Mouse (Mus musculus) hindlimb bud, embryonic 11.5 days (tissue): Measurements from ENCODE around the gene Ric3.

Source experiments
- DNase-seq: peaks from one replicate; pipeline ENCODE4 v3.0.0-alpha.2; 2012; ENCODE audit warnings: low read depth, low spot score; ENCODE audit errors: extremely low spot score

Ric3 gene

DNA sequence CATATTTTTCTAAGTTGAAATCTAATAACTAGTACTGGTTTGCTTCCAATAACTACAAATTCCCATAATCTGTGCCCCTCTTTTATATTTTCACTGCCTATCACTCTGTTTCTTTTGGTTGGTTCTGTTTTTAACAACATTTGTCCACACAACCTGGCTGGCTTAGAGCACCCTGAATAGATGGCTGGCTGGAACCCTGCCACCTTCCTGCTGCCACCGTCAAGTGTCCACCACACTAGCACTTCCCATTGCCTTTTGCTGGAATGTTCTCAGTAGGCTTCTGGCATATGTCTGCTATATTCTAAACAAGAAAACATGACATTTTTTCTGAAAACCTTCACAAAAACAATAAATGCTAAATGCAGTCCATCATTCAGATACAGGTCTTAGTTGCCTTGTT lies 32.3 kb downstream of the Ric3 start:
- DNase-seq: no peak

GRCm38 (mm10) chr7:109045876-109046275 lies 37.3 kb downstream of the Ric3 start:
- DNase-seq: no peak

GRCm38 (mm10) chr7:109039445-109039844 lies 43.7 kb downstream of the Ric3 start:
- DNase-seq: no peak

DNA sequence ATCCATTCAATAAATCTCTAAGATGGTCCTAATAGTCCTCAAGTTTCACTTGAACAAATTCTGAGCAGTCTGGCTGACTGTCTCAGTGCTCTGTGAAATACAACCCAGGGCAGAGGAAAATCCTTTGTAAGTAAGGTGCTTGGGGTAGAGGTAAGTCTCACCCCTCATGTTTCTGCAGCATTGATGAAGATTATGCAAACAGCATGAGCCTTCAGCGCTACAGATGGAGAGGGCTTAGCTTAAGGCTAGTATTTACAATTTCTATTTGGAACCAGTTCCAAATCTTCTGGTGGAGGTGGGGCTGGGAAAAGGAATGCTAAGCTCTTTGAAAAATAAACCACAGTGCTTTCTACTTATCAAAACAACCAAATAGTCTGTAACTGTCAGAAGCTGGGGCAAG lies 44.1 kb downstream of the Ric3 start:
- no peak for DNase-seq

DNA sequence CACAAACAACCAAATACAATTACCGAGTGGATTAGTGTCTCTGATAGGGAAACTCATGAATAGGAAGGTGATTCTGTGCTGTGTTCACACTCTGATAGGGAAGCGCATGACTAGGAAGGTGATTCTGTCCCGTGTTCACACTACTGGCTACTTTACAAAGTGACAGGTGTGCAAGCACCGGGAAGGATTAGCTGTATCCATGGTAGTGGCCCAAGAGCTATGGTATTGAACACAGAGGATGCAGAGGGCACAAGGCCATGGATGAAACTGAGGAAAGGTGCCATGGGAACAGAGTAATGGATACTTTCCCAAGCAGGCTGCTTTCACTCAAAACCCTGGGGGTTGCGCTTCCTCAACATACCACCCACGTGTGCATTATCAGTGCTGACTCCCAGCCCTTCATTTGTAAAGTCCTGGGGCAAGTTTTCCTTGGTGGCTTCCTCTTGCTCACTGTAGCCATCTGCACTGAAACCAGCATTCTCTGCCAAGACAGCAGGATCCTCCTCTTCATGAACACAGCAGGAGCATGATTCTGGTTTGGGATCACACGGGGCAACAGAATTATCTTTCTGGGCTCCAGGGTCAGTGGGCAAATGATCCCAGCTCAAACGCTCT lies 44.9 kb downstream of the Ric3 start:
- no peak for DNase-seq

- no peak for DNase-seq
These were observed 51.1 kb downstream of the Ric3 start for GRCm38 (mm10) chr7:109032054-109032453.

DNA sequence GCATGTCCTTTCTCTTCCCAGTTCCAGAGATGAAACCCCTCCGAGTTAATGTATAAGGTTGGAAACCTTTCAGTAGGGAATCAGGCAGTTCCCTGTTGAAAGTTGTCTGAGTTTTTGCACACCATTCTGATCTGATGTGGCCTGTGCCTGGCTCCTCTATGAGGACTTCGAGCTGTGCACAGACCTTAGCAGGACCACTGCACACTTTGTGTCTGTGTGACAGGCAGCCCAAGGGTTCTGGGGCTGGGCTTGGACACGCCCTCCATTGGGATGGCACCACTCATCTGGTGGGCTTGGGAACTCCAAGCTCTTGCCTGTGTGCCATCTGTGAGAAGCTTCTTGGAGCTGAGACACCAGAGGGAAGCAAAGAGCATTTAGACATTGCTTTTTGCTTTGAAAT lies 51.8 kb downstream of the Ric3 start:
- no peak for DNase-seq

- DNase-seq: no peak
These were observed 53.1 kb downstream of the Ric3 start for GRCm38 (mm10) chr7:109029961-109030465.

DNA sequence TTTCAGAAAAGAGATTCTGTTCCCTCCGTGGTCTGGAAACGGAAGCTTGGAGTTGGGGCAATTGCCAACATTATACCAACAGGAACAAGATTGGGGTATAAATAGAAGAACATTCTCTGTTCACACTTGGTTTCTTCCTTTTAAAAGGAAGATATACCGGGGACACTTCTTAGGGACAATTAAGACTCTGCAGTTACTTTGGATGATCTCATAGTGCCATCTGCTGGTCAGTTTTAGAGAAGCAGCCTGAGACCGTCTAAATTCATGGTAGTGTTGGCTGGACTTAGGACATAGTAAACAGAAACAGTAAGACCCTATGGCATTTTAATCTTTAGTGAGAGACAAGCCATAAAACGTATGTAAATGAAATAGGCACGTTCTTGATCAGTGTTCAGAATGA lies 54.9 kb downstream of the Ric3 start:
- DNase-seq: peak; percentile 52

DNA sequence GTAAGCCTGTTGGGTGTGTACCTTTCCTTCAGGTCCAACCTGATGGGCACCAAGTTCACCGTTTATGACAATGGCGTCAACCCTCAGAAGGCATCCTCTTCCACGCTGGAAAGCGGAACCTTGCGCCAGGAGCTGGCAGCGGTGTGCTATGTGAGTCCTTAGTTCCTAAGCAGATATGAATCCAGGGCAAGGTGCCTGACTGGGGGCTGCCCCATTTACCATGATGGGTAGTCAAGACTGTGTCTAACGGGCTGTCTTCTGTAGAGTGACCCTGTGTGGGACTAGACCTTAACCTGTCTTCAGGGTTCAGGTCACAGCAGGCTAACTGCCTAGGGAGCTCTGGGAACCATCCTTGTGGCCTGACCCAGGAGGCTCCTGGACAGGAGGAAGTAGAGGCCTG lies 55.4 kb downstream of the Ric3 start:
- DNase-seq: no peak

DNA sequence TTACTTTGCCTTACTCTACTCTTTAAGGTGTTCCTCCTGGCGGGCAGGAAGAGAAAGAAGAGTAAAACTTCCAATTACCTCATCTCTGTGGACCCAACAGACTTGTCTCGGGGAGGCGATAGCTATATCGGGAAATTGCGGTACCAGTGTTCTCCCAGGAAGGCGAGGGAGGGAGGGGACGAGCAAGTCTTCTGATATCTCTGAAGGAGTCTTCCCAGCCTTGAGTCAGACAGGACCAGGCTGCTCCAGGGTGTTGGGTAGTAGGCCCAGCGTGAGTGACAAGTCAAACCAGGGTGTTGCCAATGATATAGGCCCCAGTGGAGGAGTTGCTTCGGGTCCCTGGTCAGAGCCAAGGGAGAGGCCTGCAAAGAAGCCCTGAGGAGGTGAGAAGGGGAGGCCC lies 56.2 kb downstream of the Ric3 start:
- DNase-seq: no peak

- no peak for DNase-seq
These were observed 57.4 kb downstream of the Ric3 start for GRCm38 (mm10) chr7:109025743-109026142.

GRCm38 (mm10) chr7:109021428-109021827 lies 61.7 kb downstream of the Ric3 start:
- no peak for DNase-seq

- DNase-seq: no peak
These were observed 63.9 kb downstream of the Ric3 start for GRCm38 (mm10) chr7:109019243-109019642.

DNA sequence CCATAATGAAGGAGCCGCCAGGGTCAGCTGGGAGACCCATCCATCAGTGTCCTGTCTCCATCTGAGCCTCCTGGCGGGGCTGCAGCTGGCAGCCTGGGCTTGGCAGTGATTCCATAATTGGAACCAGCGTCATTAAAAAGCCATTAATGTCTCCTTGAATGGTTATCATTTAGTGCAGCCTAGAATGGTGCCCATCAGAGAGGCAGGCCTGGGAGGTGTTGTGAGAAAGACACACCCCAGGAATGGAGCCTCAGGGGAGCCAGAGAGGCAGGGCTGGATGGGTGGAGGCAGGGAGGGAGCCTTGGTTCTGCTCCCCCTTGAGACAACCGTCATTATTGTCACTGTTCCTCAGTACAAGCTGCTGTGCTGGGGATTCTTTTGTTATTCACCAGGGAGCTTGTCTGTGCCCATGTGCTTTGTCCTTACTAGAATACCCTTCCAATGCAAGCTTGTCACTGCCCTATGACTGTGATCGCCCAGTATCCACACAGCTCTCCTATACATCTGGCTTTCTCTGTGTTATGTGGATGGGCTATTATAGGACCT lies 66.7 kb downstream of the Ric3 start:
- no peak for DNase-seq

- no peak for DNase-seq
These were observed 68.3 kb downstream of the Ric3 start for GRCm38 (mm10) chr7:109014851-109015250.

DNA sequence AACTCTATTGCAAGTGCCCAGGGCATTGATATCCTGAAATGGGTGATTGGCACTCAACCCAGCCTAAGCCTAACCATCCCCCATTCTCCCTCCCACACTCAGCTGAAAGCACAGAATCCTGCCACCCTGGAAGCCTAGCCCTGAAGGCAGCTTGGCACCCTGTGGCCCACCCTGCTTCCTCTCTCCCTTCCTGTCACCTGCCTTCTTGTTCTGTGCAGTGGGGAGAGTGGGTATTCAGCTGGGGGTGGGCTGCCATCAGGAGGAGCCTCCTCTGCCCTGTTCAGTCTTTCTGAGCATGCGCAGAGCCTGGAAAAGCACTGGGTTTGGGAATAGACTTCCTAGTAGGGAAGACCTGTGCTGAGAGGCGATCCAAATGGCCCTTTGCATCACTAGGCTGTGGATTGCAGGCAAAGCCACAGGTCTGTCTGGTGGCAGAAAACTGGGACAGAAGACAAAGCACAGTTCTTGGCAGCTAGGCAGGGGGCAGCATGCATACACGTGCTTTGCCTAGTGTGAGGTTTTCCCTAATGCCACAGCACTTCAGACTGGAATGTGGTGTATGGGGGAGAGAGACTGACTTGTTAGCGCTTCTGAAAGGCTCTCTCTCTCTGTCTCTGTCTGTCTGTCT lies 70.0 kb downstream of the Ric3 start:
- DNase-seq: no peak

DNA sequence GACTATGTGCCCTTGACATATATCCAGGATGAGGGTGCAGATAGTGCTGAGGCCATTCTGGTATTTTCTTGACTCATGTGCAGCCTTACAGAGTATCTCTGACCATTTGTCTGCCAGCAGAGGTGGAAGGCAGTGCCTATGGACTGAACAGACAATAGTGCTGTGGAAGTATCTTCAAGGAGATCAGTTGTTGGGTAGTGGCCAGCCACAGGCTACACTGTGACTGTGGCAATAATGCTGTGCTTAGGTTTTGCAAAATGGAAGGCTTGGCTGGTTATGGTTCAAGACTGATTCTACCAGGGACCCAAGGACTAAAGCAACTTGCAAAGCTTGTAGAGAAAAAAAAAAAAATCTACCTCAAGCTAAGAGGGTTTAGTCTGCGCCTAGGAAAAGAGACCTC lies 70.6 kb downstream of the Ric3 start:
- DNase-seq: no peak

DNA sequence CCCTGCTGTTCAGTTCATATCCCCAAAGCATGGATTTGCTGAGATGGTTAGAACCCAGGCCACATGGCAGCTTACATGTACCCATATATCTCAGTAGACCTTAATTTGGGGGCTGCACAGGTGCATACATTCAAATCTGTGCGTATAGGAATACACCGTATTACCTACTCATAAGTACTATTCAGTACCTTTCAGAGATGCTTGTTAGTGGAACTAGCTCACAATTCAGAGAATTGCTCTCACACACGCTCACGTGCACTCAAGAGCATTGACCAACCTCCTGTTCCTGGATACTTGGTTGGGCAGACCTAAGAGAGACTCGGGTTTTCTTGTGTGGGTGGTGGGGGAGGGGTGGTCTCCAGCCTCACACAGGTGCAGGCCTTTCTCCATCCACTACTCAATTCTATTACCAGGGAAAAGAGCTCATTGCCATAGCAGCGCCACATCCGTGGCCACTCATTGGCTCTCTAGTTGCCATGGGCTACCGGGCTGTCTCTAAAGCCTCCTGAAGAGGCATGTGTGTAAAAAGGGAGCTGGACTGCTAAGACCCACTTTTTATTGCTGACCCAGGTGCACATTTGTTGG lies 71.4 kb downstream of the Ric3 start:
- DNase-seq: no peak

- no peak for DNase-seq
These were observed 72.2 kb downstream of the Ric3 start for GRCm38 (mm10) chr7:109010720-109011595.

GRCm38 (mm10) chr7:109009260-109009659 lies 73.9 kb downstream of the Ric3 start:
- DNase-seq: no peak
